Mouse (Mus musculus) T-cell, adult 2 months (primary cell): ENCODE results near the gene Lce1c.

Experiments
- DNase-seq: peaks from one replicate; pipeline ENCODE4 v3.0.0; 2022; ENCODE audit warnings: low spot score

The Lce1c gene

DNA sequence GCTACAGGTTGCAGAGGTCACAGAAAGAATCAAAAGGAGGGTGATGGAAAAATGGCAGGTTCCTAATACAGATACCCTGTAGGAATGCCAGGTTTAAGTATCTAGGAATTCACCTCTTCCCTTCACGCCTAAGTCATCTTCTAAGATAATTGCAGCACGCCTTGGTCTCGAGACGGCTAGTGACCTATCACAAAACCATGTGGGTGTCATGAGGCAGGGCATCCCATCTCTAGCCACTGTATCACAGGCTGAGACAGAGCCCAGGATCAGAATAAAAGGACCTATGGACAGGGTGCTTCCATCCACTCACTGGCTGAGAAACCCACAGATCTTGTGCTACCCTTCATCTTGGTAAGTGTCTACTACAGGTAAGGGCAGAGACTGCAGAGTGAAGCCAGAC, at the start of gene Lce1c:
Lce1c (plus strand) TSS at position 301 of the 400 bp plus-strand sequence.
- no peak for DNase-seq

- DNase-seq, result no peak
Observed at GRCm38 (mm10) chr3:92637745-92638652, 41.0 kb upstream of the Lce1c start.

- no peak for DNase-seq
Observed at GRCm38 (mm10) chr3:92638653-92638991, 40.4 kb upstream of the Lce1c start.

DNA sequence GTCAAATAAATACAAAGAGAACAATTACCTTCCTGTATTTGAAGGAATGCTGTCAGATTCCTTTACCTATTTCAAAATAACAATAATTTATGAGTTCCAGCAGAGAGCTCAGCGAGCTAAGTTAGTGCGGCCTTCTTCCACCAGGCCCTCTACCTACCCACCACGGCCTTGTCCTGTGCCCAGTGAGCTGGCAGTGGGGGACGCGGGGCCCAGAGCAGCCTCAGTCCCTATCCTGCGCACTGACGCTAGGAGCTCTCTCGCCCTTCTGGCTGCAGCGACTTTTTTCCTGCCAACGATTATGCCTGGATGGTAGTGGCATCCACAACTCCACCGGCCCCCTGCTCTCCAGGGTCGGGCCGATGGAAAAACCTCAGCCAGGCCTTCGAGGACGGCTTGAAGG, 39.2 kb upstream of the Lce1c start:
- DNase-seq, result no peak

- DNase-seq, result no peak
Observed at GRCm38 (mm10) chr3:92648207-92648606, 30.8 kb upstream of the Lce1c start, which contains the start of gene Lce1a1. Gene Lce1a1 (minus strand): TSS chr3:92648307.

DNA sequence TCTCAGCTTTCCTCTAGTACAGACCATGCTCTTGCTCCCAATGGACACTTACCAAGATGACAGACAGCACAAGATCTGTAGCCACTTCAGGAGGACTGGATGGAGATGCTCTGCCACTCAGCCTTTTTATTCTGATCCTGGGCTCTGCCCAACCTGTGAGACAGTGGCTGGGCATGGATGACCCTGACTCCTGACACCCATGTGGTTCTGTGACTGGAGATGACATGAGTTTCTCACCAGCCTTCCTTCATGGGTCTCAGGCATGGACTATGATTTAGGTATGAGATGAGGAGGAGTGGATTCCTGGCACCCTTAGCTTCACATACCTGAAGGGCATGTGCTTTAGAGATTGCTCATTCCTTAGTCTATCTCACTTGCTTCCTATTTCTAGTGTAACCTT, 22.2 kb upstream of the Lce1c start, which contains the start of gene Lce1b:
Lce1b (minus strand) TSS at position 101 of the 400 bp plus-strand sequence.
- no peak for DNase-seq

DNA sequence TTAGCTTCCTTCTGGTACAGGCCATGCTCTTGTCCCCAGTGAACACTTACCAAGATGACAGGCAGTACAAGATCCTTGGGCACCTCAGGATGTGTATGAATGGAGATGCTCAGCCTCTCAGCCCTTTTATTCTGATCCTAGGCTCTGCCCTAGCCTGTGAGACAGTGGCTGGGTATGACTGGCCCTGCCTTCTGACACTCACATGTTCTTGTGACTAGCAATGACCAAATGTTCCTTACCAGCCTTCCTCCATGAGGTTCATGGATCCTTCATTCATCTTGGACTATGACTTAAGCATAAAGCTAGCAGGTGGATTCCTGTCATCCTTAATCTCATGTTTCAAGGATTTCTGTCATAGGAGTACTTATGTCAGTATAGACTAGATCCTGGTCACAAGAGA, 8.8 kb upstream of the Lce1c start, which contains the start of gene Lce1a2:
Lce1a2 (minus strand) TSS at position 101 of the 400 bp plus-strand sequence.
- no peak for DNase-seq

DNA sequence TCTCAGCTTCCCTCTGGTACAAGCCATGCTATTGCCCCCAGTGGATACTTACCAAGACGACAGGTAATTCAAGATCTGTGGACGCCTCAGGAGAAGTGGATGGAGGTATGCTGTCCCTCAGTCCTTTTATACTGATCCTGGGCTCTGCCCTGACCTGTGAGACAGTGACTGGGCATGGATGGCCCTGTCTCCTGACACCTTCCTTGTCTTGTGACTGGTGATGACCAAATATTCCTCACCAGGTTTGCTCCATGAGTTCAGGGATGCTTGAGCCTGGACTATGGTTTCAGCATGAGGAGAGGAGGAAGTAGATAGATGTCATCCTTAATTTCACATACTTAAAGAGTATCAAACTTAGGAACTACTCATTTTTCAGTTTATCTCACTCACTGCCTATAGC, 8.1 kb downstream of the Lce1c start, which contains the start of gene Lce1d:
Lce1d (minus strand) TSS at position 101 of the 400 bp plus-strand sequence.
- no peak for DNase-seq

DNA sequence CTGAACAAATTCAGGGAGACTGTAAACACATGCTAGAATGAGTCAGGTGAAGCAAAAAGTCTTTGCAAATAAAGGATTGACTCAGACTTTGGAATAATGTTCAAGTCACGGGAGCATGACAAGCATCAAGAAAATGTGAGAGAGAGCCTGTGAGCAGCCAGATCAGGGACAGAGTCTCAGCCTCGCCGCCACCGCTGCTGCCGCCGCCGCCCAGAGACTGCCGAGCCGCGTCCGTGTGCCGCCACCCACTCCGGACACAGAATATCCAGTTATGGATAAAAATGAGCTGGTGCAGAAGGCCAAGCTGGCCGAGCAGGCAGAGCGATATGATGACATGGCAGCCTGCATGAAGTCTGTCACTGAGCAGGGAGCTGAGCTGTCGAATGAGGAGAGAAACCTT, 10.1 kb downstream of the Lce1c start:
- peak; percentile 24 for DNase-seq

DNA sequence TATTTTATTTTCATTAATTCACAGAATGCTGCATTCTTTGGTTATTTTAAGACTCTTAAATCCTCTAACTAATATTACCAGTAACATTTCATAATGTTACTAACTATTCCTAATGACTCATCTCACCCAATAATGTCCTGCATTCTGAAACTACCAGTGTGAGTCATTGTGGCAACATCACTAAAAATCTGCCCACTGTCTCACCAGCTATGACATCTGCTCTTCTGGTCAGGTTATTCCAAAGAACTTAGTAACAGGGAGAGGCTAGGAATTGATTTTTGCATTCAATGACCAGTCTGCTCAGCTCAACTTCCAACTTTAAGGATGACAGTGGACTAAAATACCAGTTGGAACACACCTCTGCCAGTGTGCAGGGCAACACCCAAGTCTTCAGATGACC, 12.6 kb downstream of the Lce1c start:
- DNase-seq, result no peak

DNA sequence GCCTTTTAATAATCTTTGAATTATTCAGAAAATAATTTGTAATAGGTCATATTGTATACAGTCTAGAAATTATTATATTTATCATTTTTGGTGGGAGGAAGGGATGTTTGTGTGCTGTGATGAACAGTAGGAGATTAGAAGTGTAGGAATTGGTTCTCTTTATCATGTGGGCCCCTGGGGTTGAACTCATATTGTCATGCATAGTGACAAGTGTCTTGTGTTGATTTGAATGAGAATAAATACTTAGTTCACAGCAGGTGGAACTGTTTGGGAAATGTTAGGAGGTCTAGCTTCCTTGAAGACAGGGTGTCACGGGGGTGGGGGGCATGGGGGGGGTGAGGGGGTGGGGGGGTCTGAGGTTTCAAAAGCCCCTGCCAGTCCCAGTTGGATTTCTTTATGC, 15.6 kb downstream of the Lce1c start:
- DNase-seq, result no peak

DNA sequence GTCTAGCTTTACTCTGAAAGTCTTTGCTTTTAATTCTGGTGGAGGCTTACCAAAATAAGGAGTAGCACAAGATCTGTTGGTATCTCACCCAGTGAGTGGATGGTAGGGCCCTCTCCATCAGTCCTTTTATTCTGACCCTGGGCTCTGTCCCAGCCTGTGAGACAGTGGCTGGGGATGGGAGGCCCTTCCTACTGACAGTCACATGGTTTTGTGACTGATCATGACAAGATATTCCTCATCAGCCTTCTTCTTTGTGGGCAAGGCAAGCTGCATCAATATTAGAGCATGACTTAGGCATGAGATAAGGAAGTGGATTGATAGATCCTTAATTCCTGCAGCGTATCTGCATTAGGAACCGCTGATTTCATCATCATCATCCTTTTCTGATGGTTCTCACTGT, 29.9 kb downstream of the Lce1c start, which contains the start of gene Lce1e:
Lce1e (minus strand) TSS at position 101 of the 400 bp plus-strand sequence.
- no peak for DNase-seq

- no peak for DNase-seq
Observed at GRCm38 (mm10) chr3:92715122-92715521, 36.1 kb downstream of the Lce1c start.

DNA sequence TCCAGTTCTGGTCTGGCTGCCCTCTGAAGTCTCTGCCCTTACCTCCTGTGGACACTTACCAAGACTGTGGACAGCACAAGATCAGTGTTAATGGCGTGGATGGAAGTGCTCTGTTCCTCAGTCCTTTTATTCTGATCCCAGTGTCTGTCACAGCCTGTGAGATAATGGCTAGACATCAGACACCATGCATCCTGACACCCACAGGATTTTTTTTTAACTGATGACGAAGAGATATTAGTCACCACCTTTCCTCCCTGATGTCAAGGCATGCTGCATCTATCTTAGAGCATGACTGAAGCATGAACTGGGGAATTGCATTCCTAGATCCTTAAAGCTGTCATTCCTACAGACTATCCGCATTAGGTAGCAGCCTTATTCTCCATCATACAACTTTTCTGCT, 41.2 kb downstream of the Lce1c start, which contains the start of gene Lce1f:
Lce1f (minus strand) TSS at position 101 of the 400 bp plus-strand sequence.
- no peak for DNase-seq

- no peak for DNase-seq
Observed at GRCm38 (mm10) chr3:92722631-92723030, 43.6 kb downstream of the Lce1c start.
